Mouse (Mus musculus): Measurements from ENCODE around the gene Mylk3. TPM values are rescaled to one million over a fixed set of nuclear protein-coding genes. Genes with fewer than 3 reads are reported as not detected.

The Mylk3 gene
- 0.12 and 0.27 TPM in 2 replicates for polyA plus RNA-seq (2012; rRNA removed; ENCODE audit: low replicate concordance)

GRCm38 (mm10) chr8:85386205-85386604 lies at the start of gene Mylk3:
Mylk3 (minus strand) TSS chr8:85386345.

GRCm38 (mm10) chr8:85432168-85433016 lies 46.2 kb upstream of the Mylk3 start, which contains the start of gene 4921524J17Rik:
4921524J17Rik (minus strand) TSS chr8:85432833.

GRCm38 (mm10) chr8:85299434-85300077 lies 86.6 kb downstream of the Mylk3 start, which contains the start of the genes Orc6 and Vps35:
Orc6 (plus strand) TSS chr8:85299632.
Vps35 (minus strand) TSS chr8:85299802.

Other genes starting within 250 kb of the Mylk3 start
- not detected in 2 replicates for gene Cks1brt, start 234.4 kb downstream of the Mylk3 start, polyA plus RNA-seq (2012; rRNA removed; ENCODE audit: low replicate concordance)
- not detected in 2 replicates for gene Olfr371, start 160.4 kb downstream of the Mylk3 start, polyA plus RNA-seq (2012; rRNA removed; ENCODE audit: low replicate concordance)
- gene Orc6, start 86.7 kb downstream of the Mylk3 start, polyA plus RNA-seq (2012; rRNA removed; ENCODE audit: low replicate concordance), result 8.7 and 12.0 TPM in 2 replicates
- gene Vps35, start 86.5 kb downstream of the Mylk3 start, polyA plus RNA-seq (2012; rRNA removed; ENCODE audit: low replicate concordance), result 8.6 and 25.0 TPM in 2 replicates
- gene 4921524J17Rik, start 46.5 kb upstream of the Mylk3 start, polyA plus RNA-seq (2012; rRNA removed; ENCODE audit: low replicate concordance), result 1.7 and 4.2 TPM in 2 replicates
- gene Gpt2, start 106.2 kb upstream of the Mylk3 start, polyA plus RNA-seq (2012; rRNA removed; ENCODE audit: low replicate concordance), result 63.5 and 133 TPM in 2 replicates
- gene Dnaja2, start 169.0 kb upstream of the Mylk3 start, polyA plus RNA-seq (2012; rRNA removed; ENCODE audit: low replicate concordance), result 3.8 and 8.9 TPM in 2 replicates